Mouse (Mus musculus): ENCODE results near the gene Tbcb. TPM values are rescaled to one million over a fixed set of nuclear protein-coding genes. Genes with fewer than 3 reads are reported as not detected.
"Not testable (repeated sequence)": the region's sequence is repeated elsewhere in the genome, so short reads cannot be mapped to it uniquely, and the experiment has no call there.

Gene Tbcb
- polyA plus RNA-seq, 1 experiment from 2014 or later = 220 TPM

- Histone ChIP-seq H3K36me3 (peaks cover 73% of the 10 kb centered on the region), H3K4me3 (no peak overlapping the region), H3K9ac (no peak overlapping the region), H3K27me3 (no peaks in the 10 kb centered on the region), H3K27ac (no peak overlapping the region), H3K9me3 (no peaks in the 10 kb centered on the region), H3K4me1 (peaks cover 20% of the 10 kb centered on the region), H3K4me2 (replicated peaks) (no peak overlapping the region)
- ATAC-seq (ENCODE audit: low FRiP score, low read depth) = no peak
- WGBS = 72% methylated on average over 12 of the region's 12 CpGs
These were observed 43.5 kb downstream of the Tbcb start for GRCm38 (mm10) chr7:30188344-30189115.

GRCm38 (mm10) chr7:30184641-30185348 is 47.3 kb downstream of the Tbcb start:
- no peak overlapping the region for H3K9ac ChIP-seq
- no peaks in the 10 kb centered on the region for H3K9me3 ChIP-seq
- H3K27ac ChIP-seq = no peak overlapping the region
- no peak for ATAC-seq (ENCODE audit: low FRiP score, low read depth)
- no peaks in the 10 kb centered on the region for H3K27me3 ChIP-seq
- H3K4me2 ChIP-seq (replicated peaks) = no peak overlapping the region
- H3K4me3 ChIP-seq = no peak overlapping the region
- H3K36me3 ChIP-seq = peaks cover 47% of the 10 kb centered on the region
- WGBS = 68% methylated on average over 13 of the region's 13 CpGs
- H3K4me1 ChIP-seq = peaks cover 9% of the 10 kb centered on the region

GRCm38 (mm10) chr7:30183879-30184289 is 48.2 kb downstream of the Tbcb start, which contains the start of gene Cox7a1:
Gene Cox7a1 (plus strand): TSS chr7:30184144.
- H3K27me3 ChIP-seq = no peaks in the 10 kb centered on the region
- no peaks in the 10 kb centered on the region for H3K9me3 ChIP-seq
- peaks cover 39% of the 10 kb centered on the region for H3K36me3 ChIP-seq
- H3K4me3 ChIP-seq = peak within 1 kb of the TSS; percentile 8; the same call in 1 of the 2 replicates
- peak within 1 kb of the TSS; percentile 46 for H3K4me2 ChIP-seq (replicated peaks)
- 2% methylated on average over 11 of the region's 11 CpGs for WGBS
- no peak within 1 kb of the TSS for H3K27ac ChIP-seq
- peak; percentile 45; the same call in 1 of the 2 replicates for ATAC-seq (ENCODE audit: low FRiP score, low read depth)
- H3K4me1 ChIP-seq = peaks cover 9% of the 10 kb centered on the region
- no peak within 1 kb of the TSS for H3K9ac ChIP-seq

GRCm38 (mm10) chr7:30183189-30183588 is 48.9 kb downstream of the Tbcb start:
- not testable (repeated sequence) for H3K4me3 ChIP-seq; H3K9me3 ChIP-seq; H3K27me3 ChIP-seq; H3K4me2 ChIP-seq (replicated peaks); H3K27ac ChIP-seq; H3K4me1 ChIP-seq; ATAC-seq (ENCODE audit: low FRiP score, low read depth); H3K9ac ChIP-seq
- peaks cover 39% of the 10 kb centered on the region for H3K36me3 ChIP-seq
- WGBS = 77% methylated on average over 7 of the region's 7 CpGs

GRCm38 (mm10) chr7:30181929-30182328 is 50.1 kb downstream of the Tbcb start:
- H3K9ac ChIP-seq; H3K9me3 ChIP-seq; ATAC-seq (ENCODE audit: low FRiP score, low read depth); H3K4me2 ChIP-seq (replicated peaks); H3K4me3 ChIP-seq; H3K27me3 ChIP-seq; H3K27ac ChIP-seq; H3K4me1 ChIP-seq: not testable (repeated sequence)
- WGBS = 89% methylated on average over 10 of the region's 10 CpGs
- peaks cover 36% of the 10 kb centered on the region for H3K36me3 ChIP-seq

GRCm38 (mm10) chr7:30181308-30181707 is 50.8 kb downstream of the Tbcb start:
- Histone ChIP-seq H3K9ac (no peak overlapping the region), H3K4me1 (peaks cover 9% of the 10 kb centered on the region), H3K27me3 (no peaks in the 10 kb centered on the region), H3K9me3 (no peaks in the 10 kb centered on the region), H3K4me3 (no peak overlapping the region), H3K4me2 (replicated peaks) (no peak overlapping the region), H3K36me3 (peaks cover 36% of the 10 kb centered on the region), H3K27ac (no peak overlapping the region)
- no peak for ATAC-seq (ENCODE audit: low FRiP score, low read depth)
- 3% methylated on average over 4 of the region's 4 CpGs for WGBS

GRCm38 (mm10) chr7:30178256-30178655 is 53.8 kb downstream of the Tbcb start:
- Histone ChIP-seq H3K36me3 (peaks cover 39% of the 10 kb centered on the region), H3K4me1 (no peaks in the 10 kb centered on the region), H3K9me3 (no peaks in the 10 kb centered on the region), H3K27me3 (no peaks in the 10 kb centered on the region), H3K9ac (no peak overlapping the region), H3K4me2 (replicated peaks) (no peak overlapping the region), H3K4me3 (no peak overlapping the region), H3K27ac (no peak overlapping the region)
- no peak for ATAC-seq (ENCODE audit: low FRiP score, low read depth)
- WGBS = 79% methylated on average over 11 of the region's 11 CpGs

- Histone ChIP-seq H3K4me2 (replicated peaks) (no peak overlapping the region), H3K9me3 (no peaks in the 10 kb centered on the region), H3K4me3 (no peak overlapping the region), H3K4me1 (no peaks in the 10 kb centered on the region), H3K9ac (no peak overlapping the region), H3K36me3 (peaks cover 39% of the 10 kb centered on the region), H3K27ac (no peak overlapping the region), H3K27me3 (no peaks in the 10 kb centered on the region)
- ATAC-seq (ENCODE audit: low FRiP score, low read depth) = no peak
- 82% methylated on average over 12 of the region's 12 CpGs for WGBS
These were observed 55.6 kb downstream of the Tbcb start for GRCm38 (mm10) chr7:30176474-30176873.

Other genes with a start within 250 kb of the Tbcb start
- gene Zfp568, start 248.3 kb downstream of the Tbcb start, polyA plus RNA-seq (2015; fragmentation: Nextera tagmentation; extraction: Ambion mirVana) = 27.2 and 27.9 TPM in 2 replicates
- 6.1 and 6.8 TPM in 2 replicates for gene Zfp14, start 180.9 kb downstream of the Tbcb start, polyA plus RNA-seq (2015; fragmentation: Nextera tagmentation; extraction: Ambion mirVana)
- gene Zfp82, start 159.4 kb downstream of the Tbcb start, polyA plus RNA-seq (2015; fragmentation: Nextera tagmentation; extraction: Ambion mirVana) = 8.8 and 9.7 TPM in 2 replicates
- 2.3 and 3.3 TPM in 2 replicates for gene Gm26920, start 141.9 kb downstream of the Tbcb start, polyA plus RNA-seq (2015; fragmentation: Nextera tagmentation; extraction: Ambion mirVana)
- 18.8 and 20.6 TPM in 2 replicates for gene Zfp566, start 141.7 kb downstream of the Tbcb start, polyA plus RNA-seq (2015; fragmentation: Nextera tagmentation; extraction: Ambion mirVana)
- 147 and 154 TPM in 2 replicates for gene Zfp260, start 137.5 kb downstream of the Tbcb start, polyA plus RNA-seq (2015; fragmentation: Nextera tagmentation; extraction: Ambion mirVana)
- gene Zfp382, start 110.3 kb downstream of the Tbcb start, polyA plus RNA-seq (2015; fragmentation: Nextera tagmentation; extraction: Ambion mirVana) = 13.8 and 14.6 TPM in 2 replicates
- gene Zfp146, start 62.5 kb downstream of the Tbcb start, polyA plus RNA-seq (2015; fragmentation: Nextera tagmentation; extraction: Ambion mirVana) = 22.2 and 22.4 TPM in 2 replicates
- 1.8 and 2.4 TPM in 2 replicates for gene Cox7a1, start 48.1 kb downstream of the Tbcb start, polyA plus RNA-seq (2015; fragmentation: Nextera tagmentation; extraction: Ambion mirVana)
- gene Capns1, start 33.5 kb downstream of the Tbcb start, polyA plus RNA-seq (2015; fragmentation: Nextera tagmentation; extraction: Ambion mirVana) = 94.9 and 100 TPM in 2 replicates
- gene Polr2i, start 324 bp downstream of the Tbcb start, polyA plus RNA-seq (2015; fragmentation: Nextera tagmentation; extraction: Ambion mirVana) = 171 and 184 TPM in 2 replicates
- 0.28 TPM in 1 of 2 replicates, not detected in the other for gene Ovol3, start 3.5 kb upstream of the Tbcb start, polyA plus RNA-seq (2015; fragmentation: Nextera tagmentation; extraction: Ambion mirVana)
- 0.28 and 0.48 TPM in 2 replicates for gene Thap8, start 47.8 kb upstream of the Tbcb start, polyA plus RNA-seq (2015; fragmentation: Nextera tagmentation; extraction: Ambion mirVana)
- gene Wdr62, start 48.1 kb upstream of the Tbcb start, polyA plus RNA-seq (2015; fragmentation: Nextera tagmentation; extraction: Ambion mirVana) = 8.5 and 9.2 TPM in 2 replicates
- gene Clip3, start 59.5 kb upstream of the Tbcb start, polyA plus RNA-seq (2015; fragmentation: Nextera tagmentation; extraction: Ambion mirVana) = 51.2 and 51.5 TPM in 2 replicates
- 94.2 and 99.2 TPM in 2 replicates for gene Alkbh6, start 76.4 kb upstream of the Tbcb start, polyA plus RNA-seq (2015; fragmentation: Nextera tagmentation; extraction: Ambion mirVana)
- 89.9 and 90.4 TPM in 2 replicates for gene Syne4, start 82.5 kb upstream of the Tbcb start, polyA plus RNA-seq (2015; fragmentation: Nextera tagmentation; extraction: Ambion mirVana)
- 0.95 and 1.2 TPM in 2 replicates for gene E130208F15Rik, start 89.5 kb upstream of the Tbcb start, polyA plus RNA-seq (2015; fragmentation: Nextera tagmentation; extraction: Ambion mirVana)
- gene Sdhaf1, start 91.6 kb upstream of the Tbcb start, polyA plus RNA-seq (2015; fragmentation: Nextera tagmentation; extraction: Ambion mirVana) = 20.0 and 22.4 TPM in 2 replicates
- 6.8 and 7.5 TPM in 2 replicates for gene Lrfn3, start 130.5 kb upstream of the Tbcb start, polyA plus RNA-seq (2015; fragmentation: Nextera tagmentation; extraction: Ambion mirVana)
- gene Tyrobp, start 181.5 kb upstream of the Tbcb start, polyA plus RNA-seq (2015; fragmentation: Nextera tagmentation; extraction: Ambion mirVana) = 29.7 and 32.7 TPM in 2 replicates
- 0.64 and 0.68 TPM in 2 replicates for gene Hcst, start 187.6 kb upstream of the Tbcb start, polyA plus RNA-seq (2015; fragmentation: Nextera tagmentation; extraction: Ambion mirVana)
- gene Nfkbid, start 189.5 kb upstream of the Tbcb start, polyA plus RNA-seq (2015; fragmentation: Nextera tagmentation; extraction: Ambion mirVana) = 1.3 and 2.0 TPM in 2 replicates
- gene Aplp1, start 213.3 kb upstream of the Tbcb start, polyA plus RNA-seq (2015; fragmentation: Nextera tagmentation; extraction: Ambion mirVana) = 38.4 and 44.2 TPM in 2 replicates
- gene Kirrel2, start 225.4 kb upstream of the Tbcb start, polyA plus RNA-seq (2015; fragmentation: Nextera tagmentation; extraction: Ambion mirVana) = 0.20 and 0.23 TPM in 2 replicates
- gene Nphs1, start 226.0 kb upstream of the Tbcb start, polyA plus RNA-seq (2015; fragmentation: Nextera tagmentation; extraction: Ambion mirVana) = 0.09 TPM in 2 replicates

Data from limb, embryonic 13.5 days (tissue).